Mouse (Mus musculus): ENCODE results near the gene Atr.

Atr gene

GRCm38 (mm10) chr9:95932855-95933254, 75.5 kb downstream of the Atr start:
- peak; percentile 37 for DNase-seq (ENCODE audit: low read depth, low spot score)

GRCm38 (mm10) chr9:95953658-95954057, 96.3 kb downstream of the Atr start:
- DNase-seq (ENCODE audit: low read depth, low spot score) = peak; percentile 22

GRCm38 (mm10) chr9:95954226-95954584, 96.8 kb downstream of the Atr start:
- DNase-seq (ENCODE audit: low read depth, low spot score) = peak; percentile 73

DNA sequence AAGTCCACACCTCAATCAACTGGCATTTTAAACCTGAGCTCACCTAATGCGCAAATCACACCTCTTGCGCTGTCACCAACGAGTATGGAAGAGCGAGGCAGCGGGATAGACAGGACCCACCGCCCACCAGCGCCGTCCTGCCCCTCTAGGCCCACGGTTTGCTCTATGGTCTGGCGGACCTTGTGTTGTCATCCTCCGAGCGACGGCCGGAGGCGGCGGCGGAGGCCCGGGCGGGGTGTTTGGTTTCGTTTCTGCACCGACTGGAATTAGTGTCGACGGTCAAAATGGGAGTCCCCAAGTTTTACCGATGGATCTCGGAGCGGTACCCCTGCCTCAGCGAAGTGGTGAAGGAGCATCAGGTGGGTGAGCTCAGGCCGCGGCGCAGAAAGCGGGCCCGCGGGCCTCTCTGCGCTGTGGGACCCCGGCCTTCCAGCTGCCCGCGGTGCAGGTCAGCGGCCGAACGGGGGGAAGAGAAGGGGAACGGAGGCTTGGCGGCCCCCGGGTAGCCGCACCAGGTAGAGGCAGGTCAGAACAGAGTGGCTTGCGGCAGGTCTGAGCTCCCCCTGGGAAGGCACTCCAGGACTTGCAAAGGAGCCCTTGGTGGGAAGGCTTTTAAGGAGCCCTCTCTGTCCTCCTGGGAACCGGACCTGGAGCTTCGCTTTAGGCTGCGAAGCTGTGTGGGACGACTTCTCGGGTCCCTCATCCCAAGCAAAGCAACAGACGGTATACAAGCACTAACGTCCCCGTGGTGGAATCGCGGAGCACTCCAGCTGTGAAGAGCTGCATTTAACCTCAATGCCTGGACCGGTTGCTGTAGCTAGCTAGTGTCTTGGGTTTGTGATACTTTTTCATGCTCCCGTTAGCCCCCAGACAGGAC, 97.4 kb downstream of the Atr start, which contains the start of gene Xrn1:
Gene Xrn1, plus strand, starts transcription at position 176 of the 877 bp plus-strand sequence.
- peak; percentile 97 for DNase-seq (ENCODE audit: low read depth, low spot score)

- DNase-seq (ENCODE audit: low read depth, low spot score) = no peak
Observed at GRCm38 (mm10) chr9:95957611-95958010, 100.2 kb downstream of the Atr start.

DNA sequence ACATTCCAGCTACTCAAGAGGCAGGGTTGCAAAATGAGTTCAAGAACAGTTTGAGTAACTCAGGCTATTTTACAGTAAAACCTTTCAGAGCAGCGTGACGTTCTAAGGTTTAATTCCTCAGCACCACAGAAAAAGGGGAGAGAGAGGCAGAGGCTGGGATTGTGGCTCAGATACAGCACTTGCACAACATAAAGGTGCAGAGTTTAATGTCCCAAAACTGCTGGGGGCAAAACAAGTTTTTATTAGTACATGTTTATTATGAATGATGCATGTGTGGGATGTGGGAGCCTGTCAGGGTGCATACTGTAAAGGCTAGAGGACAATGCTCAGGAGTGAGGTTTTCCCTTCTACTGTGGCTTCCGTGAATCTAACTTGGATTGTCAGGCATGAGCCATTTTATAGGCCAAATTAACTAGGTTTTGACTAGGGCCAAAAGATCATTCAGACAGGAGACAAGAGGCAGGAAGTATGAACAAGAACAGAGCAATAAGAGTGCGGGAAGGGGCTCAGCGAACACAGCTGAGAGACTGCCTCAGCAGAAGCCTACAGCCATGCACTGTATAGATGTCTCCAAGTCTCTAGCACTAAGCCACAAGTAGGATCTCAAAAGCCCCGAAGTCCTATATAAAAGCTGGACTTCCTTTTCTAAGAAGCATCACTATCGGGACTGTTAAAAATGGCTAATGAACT, 100.8 kb downstream of the Atr start:
- no peak for DNase-seq (ENCODE audit: low read depth, low spot score)

- peak; percentile 66 for DNase-seq (ENCODE audit: low read depth, low spot score)
Observed at GRCm38 (mm10) chr9:95958731-95959105, 101.3 kb downstream of the Atr start.

GRCm38 (mm10) chr9:95959246-95959645, 101.8 kb downstream of the Atr start:
- DNase-seq (ENCODE audit: low read depth, low spot score) = no peak

- DNase-seq (ENCODE audit: low read depth, low spot score) = no peak
Observed at GRCm38 (mm10) chr9:95959732-95960428, 102.5 kb downstream of the Atr start.

DNA sequence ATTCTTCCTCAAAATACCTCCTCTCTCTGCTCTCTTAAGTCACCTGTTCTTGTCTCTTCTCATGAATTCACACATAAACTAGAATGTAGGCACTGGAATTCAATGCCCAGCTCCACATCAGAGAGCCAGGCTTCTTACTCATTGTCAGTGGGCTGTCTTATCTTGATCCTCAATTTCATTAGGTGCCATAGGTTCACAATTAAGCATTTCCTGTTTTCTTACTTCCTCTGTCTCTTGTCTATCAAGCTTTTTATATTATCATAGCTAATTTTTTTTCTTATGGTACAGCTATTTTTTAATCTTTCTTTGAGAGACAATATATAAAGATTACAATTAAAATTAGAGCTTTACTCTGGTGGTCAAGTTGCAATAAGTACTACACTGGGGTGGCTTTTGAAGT, 103.7 kb downstream of the Atr start:
- no peak for DNase-seq (ENCODE audit: low read depth, low spot score)

GRCm38 (mm10) chr9:95964037-95964436, 106.6 kb downstream of the Atr start:
- no peak for DNase-seq (ENCODE audit: low read depth, low spot score)

DNA sequence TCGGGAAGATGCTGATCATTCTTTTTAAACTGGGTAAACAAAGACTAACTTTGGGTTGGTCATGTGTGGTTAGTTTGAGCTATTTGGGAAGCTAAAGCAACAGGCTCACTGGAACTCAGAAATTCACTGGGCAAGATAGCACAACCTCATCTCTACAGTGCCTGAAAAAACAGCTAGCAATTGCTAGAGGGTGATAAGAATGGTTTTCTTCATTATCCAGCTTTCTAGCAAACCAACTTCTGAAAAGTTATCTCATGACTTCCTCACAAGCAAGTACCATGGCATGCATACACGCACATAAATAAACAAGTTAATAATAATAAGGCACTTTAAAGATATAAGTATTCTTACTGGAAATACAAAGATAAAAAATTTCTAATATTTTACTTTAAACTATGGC, 120.9 kb downstream of the Atr start:
- DNase-seq (ENCODE audit: low read depth, low spot score) = no peak

DNA sequence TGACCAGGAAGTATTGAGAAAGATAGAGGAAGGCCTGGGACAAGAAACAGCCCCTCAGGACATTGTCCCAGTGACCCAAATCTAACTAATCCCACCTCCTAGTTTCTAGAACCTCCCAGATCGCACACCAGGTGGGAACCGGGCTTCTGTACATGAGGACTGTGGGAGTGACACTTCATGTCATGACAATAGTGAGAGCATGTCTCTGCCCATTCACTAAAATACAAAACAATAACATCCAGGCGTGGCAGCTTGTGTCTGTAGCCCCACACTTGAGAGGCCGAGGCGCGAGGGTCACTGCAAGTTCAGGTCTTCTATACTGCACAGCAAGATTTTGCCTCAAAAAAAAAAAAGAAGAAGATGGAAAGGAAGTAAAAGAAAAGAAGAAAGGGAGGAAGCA, 122.5 kb downstream of the Atr start:
- peak; percentile 21 for DNase-seq (ENCODE audit: low read depth, low spot score)

DNA sequence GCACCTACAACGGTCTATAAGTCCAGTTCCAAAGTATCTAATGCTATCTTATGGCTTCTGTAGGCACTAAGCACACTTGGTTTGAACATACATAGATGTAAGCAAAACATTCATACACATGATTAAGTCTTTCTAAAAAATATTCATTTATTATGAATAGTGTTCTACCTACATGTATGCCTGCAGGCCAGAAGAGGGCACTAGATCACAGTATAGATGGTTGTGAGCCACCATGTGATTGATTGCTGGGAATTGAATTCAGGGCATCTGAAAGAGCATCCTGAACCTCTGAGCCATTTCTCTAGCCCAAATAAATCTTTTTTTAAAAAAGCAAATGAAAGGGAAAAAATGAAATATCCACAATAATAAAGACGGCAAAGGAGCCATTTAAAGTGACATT, 134.9 kb downstream of the Atr start:
- DNase-seq (ENCODE audit: low read depth, low spot score) = peak; percentile 37
